Mouse (Mus musculus): Measurements from ENCODE around the gene Focad. TPM values are rescaled to one million over a fixed set of nuclear protein-coding genes. Genes with fewer than 3 reads are reported as not detected.
A peak's percentile ranks its signal among the peaks of the same experiment; 100 is the strongest.

The Focad gene
- total RNA-seq, 1 experiment from 2014 or later, result 5.7 TPM

DNA sequence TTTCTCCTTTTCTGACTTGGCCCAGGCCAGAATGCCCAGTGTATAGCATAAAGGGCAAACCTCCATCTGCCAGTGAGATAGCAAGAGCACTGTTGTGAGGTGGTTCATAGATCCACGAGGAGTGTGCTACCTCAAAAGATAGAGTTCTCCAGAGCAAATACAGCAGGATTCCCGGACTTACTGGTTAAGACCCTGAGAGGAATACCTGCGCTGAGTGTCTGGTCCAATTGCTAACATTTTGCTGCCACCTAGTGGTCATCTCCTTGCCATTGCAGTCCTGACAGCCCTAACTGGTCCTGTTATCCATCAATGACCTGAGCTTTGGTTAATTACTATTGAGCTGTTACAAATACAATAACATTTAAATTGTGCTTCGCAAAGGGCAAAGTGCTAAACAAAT is 256.5 kb downstream of the Focad start:
- peak; percentile 90 for ATAC-seq (ENCODE audit: extremely low read depth, insufficient number of reproducible peaks, low FRiP score, poor library complexity, severe bottlenecking)

DNA sequence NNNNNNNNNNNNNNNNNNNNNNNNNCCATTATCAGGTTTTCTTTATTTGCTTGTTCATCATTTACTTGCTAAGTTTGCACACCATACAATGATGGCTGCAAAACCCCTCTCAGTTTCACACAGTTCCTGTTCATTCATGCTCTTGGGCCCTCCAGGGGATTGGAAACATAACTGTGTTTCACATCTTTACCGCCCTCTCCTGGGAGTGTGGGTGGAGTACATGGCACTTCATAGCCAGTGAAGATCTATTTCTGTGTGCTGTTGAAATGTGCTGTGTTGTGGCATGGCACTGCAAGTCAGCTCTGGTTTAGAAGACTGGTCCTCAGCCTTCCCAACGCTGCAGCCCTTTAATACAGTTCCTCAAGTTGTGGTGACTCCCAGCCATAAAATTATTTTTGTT is 262.2 kb downstream of the Focad start:
- ATAC-seq (ENCODE audit: extremely low read depth, insufficient number of reproducible peaks, low FRiP score, poor library complexity, severe bottlenecking), result no peak

DNA sequence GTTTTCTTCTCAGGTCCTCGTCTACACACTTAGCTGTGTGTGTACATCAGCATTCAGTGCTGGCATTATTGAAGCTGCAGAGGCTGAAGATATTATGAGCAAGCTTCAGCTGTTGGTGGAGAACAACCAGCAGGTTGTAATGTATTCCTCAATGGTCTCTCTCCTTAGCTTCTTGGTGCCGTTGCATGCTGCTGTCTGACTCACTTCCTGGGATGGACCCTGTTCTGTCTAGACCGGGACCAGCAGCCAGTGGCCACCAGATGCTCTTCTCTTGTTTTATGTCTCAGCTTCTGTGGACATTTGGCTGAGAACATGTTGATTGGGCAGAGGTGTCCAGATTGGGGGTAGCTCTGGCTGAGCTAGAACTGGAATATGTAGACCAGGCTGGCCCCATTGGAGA is 263.0 kb downstream of the Focad start:
- no peak for ATAC-seq (ENCODE audit: extremely low read depth, insufficient number of reproducible peaks, low FRiP score, poor library complexity, severe bottlenecking)

DNA sequence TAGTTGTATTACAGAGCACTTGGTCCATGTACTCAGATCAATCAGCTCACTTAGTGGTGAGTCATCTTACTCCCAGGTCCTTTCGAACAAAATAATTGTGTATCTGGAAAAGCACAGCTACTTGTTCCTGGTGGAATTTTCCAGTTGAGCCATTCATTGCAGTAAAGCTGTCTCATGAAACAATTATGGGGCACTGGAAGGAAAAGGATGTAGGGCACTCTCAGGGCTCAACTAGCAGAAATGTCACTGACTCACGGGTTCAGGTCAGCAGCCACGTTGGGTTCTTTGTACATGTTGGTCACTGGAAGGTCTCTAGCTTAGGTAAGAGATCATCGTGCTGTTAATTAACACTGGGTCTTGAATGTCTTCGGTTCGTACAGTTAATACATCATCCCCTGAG is 275.5 kb downstream of the Focad start:
- ATAC-seq (ENCODE audit: extremely low read depth, insufficient number of reproducible peaks, low FRiP score, poor library complexity, severe bottlenecking), result no peak

DNA sequence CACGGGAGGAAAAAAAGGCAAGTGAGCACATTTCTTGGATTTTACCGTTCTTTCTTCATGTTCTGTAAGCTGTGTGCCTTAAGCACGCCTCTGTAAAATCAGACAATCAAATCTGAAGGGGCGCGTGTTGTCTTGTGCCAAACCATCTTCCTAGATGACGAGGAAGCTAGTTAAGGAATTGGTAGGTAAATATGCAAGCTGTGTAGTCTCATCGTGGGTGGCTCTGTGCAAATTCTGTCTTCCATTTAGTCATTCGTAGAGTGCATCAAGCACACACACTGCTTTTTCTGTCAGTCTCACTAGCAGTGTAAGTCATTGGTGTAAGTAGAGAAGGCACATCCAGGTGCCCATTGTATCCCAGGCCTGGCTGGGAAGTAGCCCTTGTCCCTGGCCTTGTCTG is 276.4 kb downstream of the Focad start:
- no peak for ATAC-seq (ENCODE audit: extremely low read depth, insufficient number of reproducible peaks, low FRiP score, poor library complexity, severe bottlenecking)

DNA sequence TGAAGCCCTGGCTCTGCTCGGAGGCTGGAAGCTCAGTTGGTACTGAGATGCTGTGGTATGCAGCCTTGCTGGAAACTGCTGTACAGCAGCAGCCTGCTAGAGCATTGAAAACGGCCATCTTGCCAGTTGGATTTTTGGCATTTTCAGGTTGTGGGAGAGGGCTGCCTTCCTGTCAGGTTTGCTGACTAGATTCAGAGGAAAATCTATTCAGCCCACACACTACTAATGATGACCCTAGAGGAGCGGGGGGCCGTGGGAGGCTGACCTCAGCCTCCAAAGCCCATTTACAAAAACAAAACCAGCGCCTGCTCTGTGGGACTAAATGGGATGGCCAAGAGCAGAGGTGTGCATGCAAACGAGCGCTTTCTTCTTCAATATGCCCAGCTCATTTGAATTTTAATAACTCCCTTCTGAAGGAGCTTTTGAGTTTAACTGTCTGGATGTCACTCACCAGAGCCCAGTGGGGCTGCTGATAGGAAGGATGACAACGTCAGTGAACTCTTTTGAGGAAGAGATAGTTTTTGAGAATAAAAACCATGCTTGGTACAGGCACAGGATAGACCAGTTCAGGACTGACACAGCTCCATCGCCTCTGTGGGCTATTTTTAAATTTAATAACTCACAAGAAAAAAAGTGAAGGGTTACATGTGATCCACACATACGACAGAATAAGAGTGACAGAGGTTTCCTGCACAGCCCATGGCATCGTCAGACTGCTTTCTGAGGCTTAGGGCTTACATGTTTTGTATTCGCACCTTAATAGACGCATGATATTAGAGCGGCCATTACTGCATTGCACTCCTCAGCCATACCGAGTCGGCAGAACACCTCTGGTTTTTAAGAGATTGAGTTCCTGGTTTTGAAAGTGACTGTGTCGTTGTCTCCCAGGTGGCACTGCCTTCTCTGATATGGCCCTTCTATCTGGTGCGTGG is 278.1 kb downstream of the Focad start:
- ATAC-seq (ENCODE audit: extremely low read depth, insufficient number of reproducible peaks, low FRiP score, poor library complexity, severe bottlenecking), result no peak

DNA sequence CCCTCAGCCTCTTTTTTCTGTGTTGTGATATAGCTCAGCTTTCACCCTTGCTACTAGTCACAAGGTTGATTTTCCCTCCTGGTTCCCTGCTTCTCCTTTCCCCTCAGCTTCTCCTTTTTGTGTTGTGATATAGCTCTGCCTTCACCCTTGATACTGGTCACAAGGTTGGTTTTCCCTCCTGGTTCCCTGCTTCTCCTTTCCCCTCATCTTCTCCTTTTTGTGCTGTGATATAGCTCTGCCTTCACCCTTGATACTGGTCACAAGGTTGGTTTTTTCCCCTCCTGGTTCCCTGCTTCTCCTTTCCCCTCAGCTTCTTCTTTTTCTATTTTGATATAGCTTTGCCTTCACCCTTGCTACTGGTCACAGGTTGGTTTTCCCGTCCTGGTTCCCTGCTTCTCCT is 295.6 kb downstream of the Focad start:
- no peak for ATAC-seq (ENCODE audit: extremely low read depth, insufficient number of reproducible peaks, low FRiP score, poor library complexity, severe bottlenecking)

DNA sequence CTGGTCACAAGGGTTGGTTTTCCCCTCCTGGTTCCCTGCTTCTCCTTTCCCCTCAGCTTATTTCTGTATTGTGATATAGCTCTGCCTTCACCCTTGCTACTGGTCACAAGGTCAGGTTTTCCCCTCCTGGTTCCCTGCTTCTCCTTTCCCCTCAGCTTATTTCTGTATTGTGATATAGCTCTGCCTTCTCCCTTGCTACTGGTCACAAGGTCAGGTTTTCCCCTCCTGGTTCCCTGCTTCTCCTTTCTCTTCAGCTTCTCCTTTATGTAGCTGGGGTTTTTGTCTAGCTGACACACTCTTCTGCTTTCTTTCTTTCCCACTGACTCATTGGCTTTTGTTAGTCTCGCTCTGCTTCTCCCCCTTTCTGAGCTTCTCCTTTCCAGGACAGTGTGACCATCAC is 296.2 kb downstream of the Focad start:
- ATAC-seq (ENCODE audit: extremely low read depth, insufficient number of reproducible peaks, low FRiP score, poor library complexity, severe bottlenecking), result 0 out of 2 replicates have a peak, but pooled peaks have one; percentile 1

DNA sequence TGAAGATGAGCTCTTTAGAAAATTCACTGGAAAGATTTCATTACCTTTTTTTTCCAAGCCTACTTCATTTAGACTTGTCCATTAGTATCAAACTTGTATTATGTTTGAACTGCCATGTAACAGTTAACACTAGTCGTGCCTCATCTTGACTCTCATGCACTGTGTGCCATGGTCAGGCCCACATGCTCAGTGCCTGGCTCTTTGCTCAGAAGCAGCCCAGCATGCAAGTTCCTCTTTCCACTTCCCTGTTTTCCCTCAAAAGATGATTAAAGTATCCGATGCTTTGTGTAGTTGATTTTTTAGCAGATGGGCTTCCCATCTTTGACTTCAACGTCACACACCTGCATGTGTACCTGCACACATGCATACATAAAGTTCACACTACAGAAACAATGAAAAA is 301.3 kb downstream of the Focad start:
- ATAC-seq (ENCODE audit: extremely low read depth, insufficient number of reproducible peaks, low FRiP score, poor library complexity, severe bottlenecking), result peak; percentile 72

DNA sequence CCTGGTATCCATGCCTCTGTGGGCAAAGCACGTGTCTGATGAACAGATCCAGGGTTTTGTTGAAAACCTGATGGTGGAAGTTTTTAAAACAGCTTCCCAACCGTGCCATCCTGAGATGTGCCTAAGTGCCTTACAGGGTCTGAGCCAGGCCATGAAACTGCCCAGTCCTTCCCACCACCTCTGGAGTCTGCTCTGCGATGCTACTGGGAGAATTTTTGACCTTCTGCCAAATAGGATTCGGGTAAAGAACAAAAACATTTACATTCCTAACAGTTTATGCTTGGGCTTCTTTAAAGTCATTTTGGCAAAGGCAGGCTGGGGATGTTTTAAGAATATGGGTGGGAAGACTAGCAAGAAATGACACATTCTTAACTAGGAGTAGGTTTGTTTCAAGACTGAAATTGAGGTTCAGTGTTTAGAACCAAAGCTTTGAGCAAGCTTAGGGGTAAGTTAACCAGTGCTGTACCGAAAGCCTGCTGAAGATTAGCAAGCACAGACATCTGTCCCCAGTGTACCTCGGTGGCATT is 302.6 kb downstream of the Focad start:
- no peak for ATAC-seq (ENCODE audit: extremely low read depth, insufficient number of reproducible peaks, low FRiP score, poor library complexity, severe bottlenecking)

DNA sequence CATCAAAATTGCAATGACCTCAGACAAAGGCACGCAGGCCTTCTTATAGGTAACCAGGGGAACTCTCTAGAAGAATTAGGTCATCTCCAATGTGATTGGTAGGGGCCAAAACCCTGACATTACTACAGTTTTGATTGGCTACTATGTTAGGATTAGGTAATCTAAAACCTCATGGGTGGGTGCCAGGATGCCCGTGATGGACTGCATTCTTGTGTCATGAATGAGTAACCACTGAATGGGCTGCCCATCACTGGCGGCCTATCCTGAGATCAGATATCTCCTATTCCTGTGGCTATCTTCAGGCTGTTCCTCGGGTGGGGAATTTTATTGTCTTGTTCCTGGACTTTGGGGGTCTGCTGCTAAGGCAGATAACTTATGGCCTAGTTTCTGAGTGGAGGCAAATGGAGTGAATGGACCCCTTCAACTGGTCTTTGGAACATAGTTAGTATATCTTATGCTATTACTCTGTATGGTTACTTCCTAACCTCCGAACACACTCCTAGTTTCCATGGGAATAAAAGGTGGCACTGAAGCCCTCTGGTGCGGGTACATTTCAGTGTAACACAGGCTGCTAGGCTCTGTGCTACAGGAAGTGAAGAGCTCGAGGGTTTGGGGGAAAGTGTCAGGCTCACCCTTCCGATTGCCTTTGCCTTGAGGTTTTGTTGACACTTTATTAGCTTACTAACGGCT is 306.0 kb downstream of the Focad start:
- no peak for ATAC-seq (ENCODE audit: extremely low read depth, insufficient number of reproducible peaks, low FRiP score, poor library complexity, severe bottlenecking)

DNA sequence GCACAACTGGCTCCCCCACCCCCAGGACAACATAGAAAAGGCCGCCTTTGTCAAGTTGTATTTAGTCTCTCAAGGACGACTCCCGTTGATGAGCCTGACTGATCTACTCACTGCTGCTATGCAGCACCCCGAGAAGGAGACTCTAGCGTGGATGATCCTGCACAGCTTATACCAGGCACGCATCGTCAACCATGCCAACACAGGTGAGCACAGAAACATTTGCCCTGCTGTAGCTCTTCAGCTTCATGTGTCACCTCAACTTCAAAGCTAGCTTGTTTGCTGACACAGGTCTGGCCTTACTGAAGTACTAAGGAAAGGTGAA is 306.5 kb downstream of the Focad start:
- no peak for ATAC-seq (ENCODE audit: extremely low read depth, insufficient number of reproducible peaks, low FRiP score, poor library complexity, severe bottlenecking)

DNA sequence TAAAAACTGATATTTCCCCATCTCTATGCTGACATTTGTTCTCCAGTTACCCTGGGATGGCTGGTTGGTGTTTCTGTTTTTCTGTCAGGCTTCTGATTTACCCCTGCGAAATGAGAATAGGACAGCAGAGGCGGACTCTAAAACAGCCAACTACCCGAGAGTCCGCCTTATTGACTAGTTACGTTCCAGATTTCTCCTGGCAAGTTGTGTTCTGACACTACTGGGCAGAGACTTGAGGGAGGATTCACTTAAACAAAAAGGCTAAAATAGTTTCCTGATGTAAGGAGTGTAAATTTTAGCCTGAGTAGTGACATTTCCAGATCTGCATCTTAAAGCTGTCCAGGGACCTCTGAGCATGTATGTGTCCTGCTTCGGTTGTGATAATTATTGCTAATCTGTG is 308.5 kb downstream of the Focad start:
- no peak for ATAC-seq (ENCODE audit: extremely low read depth, insufficient number of reproducible peaks, low FRiP score, poor library complexity, severe bottlenecking)

DNA sequence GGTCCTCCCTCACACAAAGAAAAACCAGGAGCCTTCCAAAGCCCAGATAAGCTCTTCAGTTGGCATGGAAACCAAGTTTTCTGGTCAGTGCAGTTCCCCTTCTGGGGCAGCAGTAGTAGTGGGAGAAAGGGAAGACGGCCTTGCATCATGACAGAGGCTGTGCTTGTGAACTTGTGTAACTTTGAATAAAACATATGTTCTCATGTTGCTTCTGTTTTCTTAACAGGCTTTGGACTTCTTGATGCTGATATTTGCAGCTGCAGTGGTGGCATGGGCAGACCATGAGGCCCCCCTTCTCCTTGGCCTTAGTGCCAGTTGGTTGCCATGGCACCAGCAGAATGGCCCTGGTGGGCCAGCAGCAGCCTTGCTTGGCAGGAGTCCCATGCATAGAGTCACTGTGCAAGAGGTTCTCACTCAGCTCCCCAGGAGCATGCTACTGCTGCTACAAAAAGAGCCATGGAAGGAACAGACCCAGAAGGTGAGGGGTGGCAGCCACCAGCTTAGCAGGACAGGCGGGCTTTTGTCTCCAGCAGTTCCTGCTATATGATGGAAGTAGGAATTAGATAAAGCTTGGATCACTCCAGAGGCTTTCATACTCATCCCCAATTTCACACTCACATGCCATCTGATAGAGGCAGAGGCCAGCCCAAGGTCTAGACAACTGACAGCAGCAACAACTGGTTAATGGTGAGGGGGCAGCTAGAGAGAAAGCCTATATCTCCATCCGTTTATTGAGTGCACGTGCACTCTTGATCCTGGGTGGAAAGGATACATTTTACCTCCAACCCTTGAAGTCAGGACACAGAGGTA is 312.7 kb downstream of the Focad start:
- peak; percentile 58; the same call in 1 of the 2 replicates for ATAC-seq (ENCODE audit: extremely low read depth, insufficient number of reproducible peaks, low FRiP score, poor library complexity, severe bottlenecking)

DNA sequence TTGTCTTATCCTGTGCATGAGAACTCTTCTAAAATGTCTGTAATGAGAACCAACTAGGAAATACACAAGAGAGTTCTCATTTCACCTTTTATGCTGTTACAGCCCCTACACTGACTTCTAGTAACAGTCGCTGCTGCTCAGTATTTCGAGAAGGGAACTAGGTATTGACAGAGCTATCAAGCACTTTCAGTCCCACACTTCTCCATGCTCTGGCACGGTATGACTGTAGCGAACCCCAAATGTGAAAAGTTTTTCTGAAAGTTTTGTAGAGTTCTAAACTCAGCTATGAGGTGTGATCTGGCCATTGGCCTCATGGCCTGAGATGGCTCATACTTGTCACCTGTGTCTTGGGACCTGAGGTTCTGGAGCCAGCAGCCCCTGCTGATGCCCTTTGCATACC is 314.9 kb downstream of the Focad start:
- no peak for ATAC-seq (ENCODE audit: extremely low read depth, insufficient number of reproducible peaks, low FRiP score, poor library complexity, severe bottlenecking)

DNA sequence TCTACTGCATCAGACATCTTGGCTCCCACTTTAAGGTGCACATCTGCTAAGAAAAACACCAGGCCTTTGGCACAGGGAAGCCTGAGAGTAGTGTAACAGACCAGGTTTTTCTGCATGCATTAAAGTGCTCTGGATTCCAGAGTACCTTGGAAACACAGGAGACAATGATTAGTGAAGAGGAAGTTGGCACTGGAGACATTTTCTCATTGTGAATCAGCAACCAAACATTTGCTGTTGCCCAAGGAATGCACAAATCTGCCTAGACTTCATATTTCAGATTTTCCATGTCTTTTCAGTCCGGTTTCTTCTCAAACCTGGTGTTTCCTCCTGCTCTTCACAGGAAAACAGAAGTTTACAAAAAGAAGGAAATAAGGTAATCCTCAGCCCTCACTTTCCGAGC is 317.9 kb downstream of the Focad start:
- no peak for ATAC-seq (ENCODE audit: extremely low read depth, insufficient number of reproducible peaks, low FRiP score, poor library complexity, severe bottlenecking)

DNA sequence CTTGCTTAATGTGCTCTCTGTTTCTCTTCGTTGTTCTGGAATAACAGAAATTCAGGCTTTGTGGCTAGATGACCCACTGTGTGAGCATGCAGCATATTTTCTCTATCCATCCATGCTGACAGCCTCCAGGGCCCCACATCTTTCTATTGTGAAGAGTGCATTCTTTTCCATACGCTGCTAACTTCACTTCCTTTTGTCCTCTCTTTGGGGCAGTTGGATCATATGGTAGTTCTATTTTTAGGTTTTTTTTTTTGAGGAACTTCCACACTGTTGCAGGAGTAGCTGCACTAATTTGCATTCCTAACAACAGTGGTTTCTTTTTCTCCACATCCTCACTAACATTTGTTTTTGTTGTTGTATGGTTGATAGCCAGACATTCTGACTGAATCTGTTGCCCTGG is 320.6 kb downstream of the Focad start:
- ATAC-seq (ENCODE audit: extremely low read depth, insufficient number of reproducible peaks, low FRiP score, poor library complexity, severe bottlenecking), result no peak

DNA sequence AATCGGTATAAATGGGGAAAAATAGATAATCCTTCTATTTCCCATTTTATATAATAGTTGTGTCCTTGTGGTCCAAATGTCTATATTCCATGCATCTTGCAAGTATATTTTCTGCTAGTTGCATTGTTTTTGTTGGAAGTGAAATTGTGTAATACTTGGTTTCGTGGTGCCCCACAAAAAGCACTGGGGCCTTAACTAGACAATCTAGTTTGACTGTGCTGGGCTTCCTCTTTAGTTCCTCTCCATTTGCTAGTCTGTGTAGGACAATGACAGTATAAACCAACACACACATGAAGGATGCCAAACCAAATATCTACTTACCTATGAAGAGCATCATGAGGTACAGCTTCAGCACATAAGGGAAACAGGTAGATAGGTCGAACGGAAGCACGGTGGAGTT is 324.9 kb downstream of the Focad start:
- ATAC-seq (ENCODE audit: extremely low read depth, insufficient number of reproducible peaks, low FRiP score, poor library complexity, severe bottlenecking), result no peak

DNA sequence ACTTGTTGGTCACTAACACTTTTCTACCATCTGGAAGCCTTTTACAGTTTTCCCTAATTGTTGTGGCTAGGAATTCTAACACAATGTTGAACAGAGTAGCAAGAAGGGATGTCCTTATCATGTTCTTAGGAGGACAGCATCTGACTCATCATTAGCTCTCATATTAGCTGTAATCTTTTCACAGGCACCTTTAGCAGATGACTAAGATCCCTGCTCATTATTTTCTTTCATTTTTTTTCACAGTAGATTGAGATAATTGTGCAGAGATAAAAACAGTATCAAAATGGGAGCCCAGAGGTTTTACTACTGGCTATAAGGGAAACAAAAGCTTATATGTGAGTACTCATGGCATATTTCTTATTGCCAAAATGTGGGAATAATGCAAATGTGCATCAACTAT is 330.1 kb downstream of the Focad start:
- no peak for ATAC-seq (ENCODE audit: extremely low read depth, insufficient number of reproducible peaks, low FRiP score, poor library complexity, severe bottlenecking)

All from neutrophil, adult 5-6 weeks (primary cell).